Mouse (Mus musculus) small intestine, adult 2 months (tissue): ENCODE measurements around the gene Dirc2.

Source experiments
- CTCF ChIP-seq: fragments of 200-500 bp; IDR thresholded peaks from 2 replicates; pipeline ENCODE4 v1.5.1; 2012; ENCODE audit warnings: low read depth, mild to moderate bottlenecking, control low read depth, inconsistent platforms, low read length, moderate library complexity, mixed read lengths; ENCODE audit not compliant: insufficient replicate concordance, insufficient read length; ENCODE audit errors: extremely low read depth
- POLR2A ChIP-seq: fragments of 200-500 bp; IDR thresholded peaks from 2 replicates; pipeline ENCODE4 v1.6.1; 2012; ENCODE audit warnings: low read depth, mild to moderate bottlenecking, control low read depth, inconsistent platforms, low read length, moderate library complexity

- no peak for TF ChIP-seq POLR2A
- no peak for TF ChIP-seq CTCF
These were observed 18.5 kb upstream of the Dirc2 start for GRCm38 (mm10) chr16:35787568-35788189.
